Mouse (Mus musculus) myocyte (in vitro differentiated cells): ENCODE data around the gene B4galnt1. TPM values are rescaled to one million over a fixed set of nuclear protein-coding genes. Genes with fewer than 3 reads are reported as not detected.

Experiments
- H3K27me3 ChIP-seq: one replicate; pipeline ENCODE4 v1.6.1; 2011; ENCODE audit not compliant: control insufficient read depth, insufficient read depth, insufficient read length
- H3K36me3 ChIP-seq: one replicate; pipeline ENCODE4 v1.6.1; 2011; ENCODE audit not compliant: control insufficient read depth, insufficient read depth
- H3K4me2 ChIP-seq: one replicate; pipeline ENCODE4 v1.6.1; 2011; ENCODE audit warnings: low read depth, control low read depth
- H3K4me3 ChIP-seq: one replicate; pipeline ENCODE4 v1.5.1; 2011; ENCODE audit warnings: mild to moderate bottlenecking, control low read depth, moderate library complexity
- H3K79me2 ChIP-seq: one replicate; pipeline ENCODE4 v1.6.1; 2011; ENCODE audit not compliant: control insufficient read depth, insufficient read depth
- H3ac ChIP-seq: one replicate; pipeline ENCODE4 v1.6.1; 2011; ENCODE audit not compliant: control insufficient read depth, insufficient read length
- CEBPB ChIP-seq: IDR thresholded peaks from 2 replicates; pipeline ENCODE4 v1.6.1; 2011; ENCODE audit warnings: mild to moderate bottlenecking, moderate library complexity; ENCODE audit not compliant: poor library complexity, insufficient read depth, severe bottlenecking
- E2F4 ChIP-seq: IDR thresholded peaks from one replicate; pipeline ENCODE4 v1.6.1; 2011; ENCODE audit warnings: mild to moderate bottlenecking, control low read depth, moderate library complexity; ENCODE audit not compliant: insufficient read depth
- MAX ChIP-seq: IDR thresholded peaks from one replicate; pipeline ENCODE4 v1.6.1; 2011; ENCODE audit warnings: low read depth, mild to moderate bottlenecking, control low read depth
- MYOD1 ChIP-seq, 3 experiments: IDR thresholded peaks; one replicate each; pipeline ENCODE4 v1.6.1; 2011; ENCODE audit warnings: control low read depth in 2 of 3, low read depth in 2 of 3, mild to moderate bottlenecking in 2 of 3, moderate library complexity in 1 of 3; ENCODE audit not compliant: insufficient read length in 2 of 3, control insufficient read depth in 1 of 3
- MYOG ChIP-seq, 3 experiments: IDR thresholded peaks; one replicate each; pipeline ENCODE4 v1.6.1; 2011; ENCODE audit warnings: control low read depth in 2 of 3, low read depth in 2 of 3, mild to moderate bottlenecking in 2 of 3; ENCODE audit not compliant: insufficient read length in 2 of 3, control insufficient read depth in 1 of 3, insufficient read depth in 1 of 3
- POLR2A ChIP-seq: IDR thresholded peaks from one replicate; pipeline ENCODE4 v1.6.1; 2011; ENCODE audit warnings: low read depth, mild to moderate bottlenecking, control low read depth, moderate library complexity; ENCODE audit not compliant: insufficient read length
- POLR2AphosphoS2 ChIP-seq: IDR thresholded peaks from one replicate; pipeline ENCODE4 v1.6.1; 2011; ENCODE audit warnings: low read depth, control low read depth; ENCODE audit not compliant: insufficient read length
- REST ChIP-seq: IDR thresholded peaks from one replicate; pipeline ENCODE4 v1.6.1; 2011; ENCODE audit warnings: mild to moderate bottlenecking, control low read depth, moderate library complexity; ENCODE audit not compliant: insufficient read depth, insufficient read length
- SRF ChIP-seq: IDR thresholded peaks from one replicate; pipeline ENCODE4 v1.6.1; 2011; ENCODE audit warnings: low read depth; ENCODE audit not compliant: control insufficient read depth, insufficient read length
- TCF12 ChIP-seq: IDR thresholded peaks from one replicate; pipeline ENCODE4 v1.6.1; 2011; ENCODE audit warnings: mild to moderate bottlenecking, control low read depth; ENCODE audit not compliant: poor library complexity, insufficient read depth, severe bottlenecking
- TCF3 ChIP-seq: IDR thresholded peaks from one replicate; pipeline ENCODE4 v1.6.1; 2011; ENCODE audit warnings: low read depth, control low read depth; ENCODE audit not compliant: insufficient read length
- USF1 ChIP-seq: IDR thresholded peaks from one replicate; pipeline ENCODE4 v1.6.1; 2011; ENCODE audit warnings: low read depth, mild to moderate bottlenecking, control low read depth, moderate library complexity
- polyA plus RNA-seq: library from polyadenylated mRNA; unstranded; fragments of >200 nt; fragmentation: generic; extraction: Trizol; gene quantifications from one replicate; pipeline ENCODE4 v1.2.1, GENCODE M21; 2012; ENCODE audit warnings: missing spikeins

Gene B4galnt1
- polyA plus RNA-seq, 1 experiment: 12.4 TPM

GRCm38 (mm10) chr10:127203106-127203505, 38.1 kb downstream of the B4galnt1 start:
- no peak for TF ChIP-seq E2F4
- H3K4me2 ChIP-seq: no peak overlapping the region

GRCm38 (mm10) chr10:127204589-127204988, 39.6 kb downstream of the B4galnt1 start:
- Histone ChIP-seq H3K27me3 (no peaks in the 10 kb centered on the region), H3K4me2 (no peak overlapping the region), H3K36me3 (peaks cover 28% of the 10 kb centered on the region), H3ac (no peak overlapping the region), H3K79me2 (no peaks in the 10 kb centered on the region), H3K4me3 (no peak overlapping the region)
- no peak for TF ChIP-seq CEBPB
- TF ChIP-seq POLR2AphosphoS2: no peak
- no peak for TF ChIP-seq MYOD1 (IDR thresholded peaks at IDR 0.05; ENCODE audit: control insufficient read depth in 1 of 3, insufficient read length in 2 of 3, low read depth in 2 of 3)
- no peak for TF ChIP-seq MAX
- no peak for TF ChIP-seq MYOG (IDR thresholded peaks at IDR 0.05; ENCODE audit: control insufficient read depth in 1 of 3, insufficient read depth in 1 of 3, insufficient read length in 2 of 3, low read depth in 2 of 3)
- no peak for TF ChIP-seq REST
- TF ChIP-seq POLR2A: no peak
- TF ChIP-seq E2F4: no peak
- TF ChIP-seq TCF12: no peak
- TF ChIP-seq SRF: no peak
- no peak for TF ChIP-seq USF1
- TF ChIP-seq TCF3: no peak

More at GRCm38 (mm10) chr10:127203106-127203505, 38.1 kb downstream of the B4galnt1 start:
- Histone ChIP-seq H3K4me3 (no peak overlapping the region), H3ac (no peak overlapping the region), H3K79me2 (no peaks in the 10 kb centered on the region), H3K27me3 (no peaks in the 10 kb centered on the region), H3K36me3 (peaks cover 28% of the 10 kb centered on the region)

GRCm38 (mm10) chr10:127205373-127205772, 40.3 kb downstream of the B4galnt1 start:
- Histone ChIP-seq H3K27me3 (no peaks in the 10 kb centered on the region), H3K36me3 (peaks cover 28% of the 10 kb centered on the region), H3K4me3 (no peak overlapping the region), H3K4me2 (no peak overlapping the region), H3ac (no peak overlapping the region), H3K79me2 (no peaks in the 10 kb centered on the region)
- TF ChIP-seq POLR2AphosphoS2 (no peak), SRF (no peak), MYOD1 (IDR thresholded peaks at IDR 0.05; ENCODE audit: control insufficient read depth in 1 of 3, insufficient read length in 2 of 3, low read depth in 2 of 3) (no peak), CEBPB (no peak), REST (no peak), TCF12 (no peak), E2F4 (no peak), MAX (no peak), USF1 (no peak), MYOG (IDR thresholded peaks at IDR 0.05; ENCODE audit: control insufficient read depth in 1 of 3, insufficient read depth in 1 of 3, insufficient read length in 2 of 3, low read depth in 2 of 3) (no peak), TCF3 (no peak), POLR2A (no peak)

GRCm38 (mm10) chr10:127208921-127209320, 43.9 kb downstream of the B4galnt1 start:
- peaks cover 18% of the 10 kb centered on the region for H3K36me3 ChIP-seq
- H3K79me2 ChIP-seq: no peaks in the 10 kb centered on the region
- no peak for TF ChIP-seq TCF3
- no peak for TF ChIP-seq MYOD1 (IDR thresholded peaks at IDR 0.05; ENCODE audit: control insufficient read depth in 1 of 3, insufficient read length in 2 of 3, low read depth in 2 of 3)
- TF ChIP-seq REST: no peak
- no peak for TF ChIP-seq USF1
- no peak for TF ChIP-seq TCF12
- TF ChIP-seq E2F4: no peak
- TF ChIP-seq POLR2AphosphoS2: no peak
- TF ChIP-seq POLR2A: no peak
- H3ac ChIP-seq: no peak overlapping the region
- no peak overlapping the region for H3K4me2 ChIP-seq
- H3K4me3 ChIP-seq: no peak overlapping the region
- H3K27me3 ChIP-seq: no peaks in the 10 kb centered on the region

GRCm38 (mm10) chr10:127209928-127210570, 45.0 kb downstream of the B4galnt1 start:
- Histone ChIP-seq H3K79me2 (no peaks in the 10 kb centered on the region), H3K4me2 (peak overlapping the region; percentile 81), H3ac (no peak overlapping the region), H3K36me3 (peaks cover 18% of the 10 kb centered on the region), H3K4me3 (peak overlapping the region; percentile 49), H3K27me3 (no peaks in the 10 kb centered on the region)
- TF ChIP-seq MYOG (IDR thresholded peaks at IDR 0.05; ENCODE audit: control insufficient read depth in 1 of 3, insufficient read depth in 1 of 3, insufficient read length in 2 of 3, low read depth in 2 of 3) (no peak), TCF12 (no peak), CEBPB (no peak)

GRCm38 (mm10) chr10:127210961-127211405, 46.0 kb downstream of the B4galnt1 start:
- peak overlapping the region; percentile 81 for H3K4me2 ChIP-seq
- peak overlapping the region; percentile 49 for H3K4me3 ChIP-seq
- no peak for TF ChIP-seq TCF3
- TF ChIP-seq MAX: no peak
- no peak for TF ChIP-seq USF1
- TF ChIP-seq TCF12: no peak
- no peak for TF ChIP-seq MYOD1 (IDR thresholded peaks at IDR 0.05; ENCODE audit: control insufficient read depth in 1 of 3, insufficient read length in 2 of 3, low read depth in 2 of 3)
- no peak for TF ChIP-seq POLR2AphosphoS2
- TF ChIP-seq SRF: no peak
- no peak for TF ChIP-seq REST
- no peak for TF ChIP-seq POLR2A
- no peaks in the 10 kb centered on the region for H3K79me2 ChIP-seq
- H3K36me3 ChIP-seq: peaks cover 12% of the 10 kb centered on the region
- H3K27me3 ChIP-seq: no peaks in the 10 kb centered on the region
- H3ac ChIP-seq: peak overlapping the region; percentile 36
